Mouse (Mus musculus) spleen, postnatal 14 days (tissue): Measurements from ENCODE around the gene Junb.

Source experiments
- DNase-seq, 2 experiments: peaks; one replicate each; pipeline ENCODE4 v3.0.0; 2021 to 2022; ENCODE audit warnings: low spot score in 2 of 2

Junb gene

DNA sequence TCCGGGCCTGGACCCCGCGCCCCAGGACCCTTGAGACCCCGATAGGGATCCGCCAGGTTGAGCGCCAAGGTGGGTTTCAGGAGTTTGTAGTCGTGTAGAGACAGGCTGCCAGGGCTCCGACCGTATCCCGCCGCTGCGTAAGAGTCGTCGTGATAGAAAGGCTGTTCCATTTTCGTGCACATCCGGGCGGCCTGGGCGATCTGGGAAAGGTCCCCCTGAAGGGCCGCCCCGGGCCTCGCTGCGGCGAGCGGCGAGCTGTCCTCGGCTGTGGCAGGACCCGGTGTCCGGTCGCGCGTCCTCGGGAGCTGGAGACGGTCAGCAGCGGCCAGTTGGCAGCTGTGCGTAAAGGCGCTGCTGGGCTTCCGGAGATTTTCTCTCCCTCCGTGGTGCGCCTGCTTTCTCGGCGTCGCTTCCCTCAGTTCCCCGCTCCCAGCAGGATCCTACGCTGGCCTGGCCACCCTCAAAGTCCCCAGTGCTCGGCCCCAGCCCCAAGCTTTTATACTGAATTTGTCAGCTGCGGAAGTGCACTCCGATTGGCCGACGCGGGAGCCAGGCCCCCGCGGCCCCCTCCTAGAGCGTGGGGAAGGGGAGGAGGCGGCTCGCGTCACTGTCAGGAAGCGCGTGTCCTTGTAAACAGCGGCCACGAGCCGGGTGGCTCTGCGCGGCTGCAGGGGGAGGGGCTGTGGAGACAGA is at the start of gene Junb:
TSS of gene Junb (minus strand) at position 471 of the 693 bp plus-strand sequence.
- DNase-seq: peak; percentile 73 to 80

DNA sequence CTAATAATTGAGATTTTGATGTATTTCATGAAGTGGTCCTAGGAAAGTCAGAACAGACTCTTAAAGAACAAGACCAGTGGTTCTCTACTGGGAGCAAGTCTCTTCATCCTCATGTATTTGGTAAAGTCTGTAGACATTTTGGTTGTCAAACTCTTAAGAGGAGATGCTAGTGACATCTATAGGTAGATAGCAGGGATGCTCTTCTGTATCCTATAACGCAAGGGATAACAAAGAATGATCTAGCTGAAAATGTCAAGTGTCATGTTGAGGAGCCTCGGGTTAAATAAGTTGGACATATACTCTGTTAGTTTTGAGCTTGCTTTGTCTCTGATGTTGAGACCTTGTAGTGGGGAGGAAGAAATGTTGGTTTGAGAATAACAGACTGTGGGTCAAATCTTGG is 49.4 kb upstream of the Junb start:
- DNase-seq: no peak

DNA sequence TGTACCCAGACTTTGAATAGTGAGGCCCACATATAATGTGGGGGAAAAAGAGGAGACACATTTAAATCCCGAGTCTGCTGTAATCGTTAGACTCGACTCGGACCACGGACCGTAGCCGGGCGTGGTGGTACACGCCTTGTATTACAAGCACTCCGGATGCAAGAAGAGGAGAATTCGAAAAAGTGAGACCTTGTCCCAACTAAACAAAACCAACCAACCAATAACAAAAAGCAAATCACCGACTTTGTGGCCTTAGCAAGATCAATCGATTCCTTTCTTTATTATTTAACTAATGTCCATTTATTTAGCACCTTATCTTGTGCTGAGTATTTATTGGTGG is 49.0 kb upstream of the Junb start:
- DNase-seq: no peak

DNA sequence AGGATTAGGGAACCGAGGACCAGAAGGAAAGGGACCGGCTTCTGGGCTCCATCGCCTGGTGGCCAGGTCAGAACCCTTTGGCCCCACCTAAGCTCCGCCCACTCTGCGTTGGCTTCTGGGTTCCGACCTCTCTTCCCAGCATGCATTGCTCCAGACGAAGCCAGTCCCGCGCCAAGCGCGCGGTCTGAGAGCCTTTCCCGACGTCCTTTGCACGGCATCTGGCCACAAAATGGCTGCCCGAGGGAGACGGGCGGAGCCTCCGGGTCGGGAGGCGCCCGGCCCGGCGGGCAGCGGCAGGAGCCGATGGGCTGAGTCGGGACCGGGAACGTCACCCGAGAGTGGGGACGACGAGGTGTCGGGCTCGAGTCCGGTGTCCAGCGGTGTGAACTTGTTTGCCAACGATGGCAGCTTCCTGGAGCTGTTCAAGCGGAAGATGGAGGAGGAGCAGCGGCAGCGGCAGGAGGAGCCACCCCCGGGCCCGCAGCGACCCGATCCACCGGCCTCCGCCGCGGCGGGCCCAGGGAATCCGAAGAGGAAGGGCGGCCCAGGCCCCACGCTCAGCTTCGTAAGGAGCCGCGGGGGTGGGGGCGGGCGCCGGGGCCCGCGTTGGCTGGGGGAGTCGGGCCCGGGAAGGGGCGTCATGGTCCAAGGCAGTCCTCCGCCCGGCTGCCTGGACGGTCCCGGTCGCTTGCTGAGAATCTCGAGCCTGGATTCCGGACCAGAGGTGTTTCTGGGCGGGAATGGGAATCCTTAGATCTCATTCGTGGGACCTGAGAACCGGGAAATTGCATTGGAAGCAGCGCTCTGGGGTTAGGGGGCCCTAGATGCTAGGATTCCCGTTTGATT is 48.4 kb upstream of the Junb start, which contains the start of gene Trir:
TSS of gene Trir (plus strand) at position 154 of the 846 bp plus-strand sequence.
- DNase-seq: peak; percentile 95

DNA sequence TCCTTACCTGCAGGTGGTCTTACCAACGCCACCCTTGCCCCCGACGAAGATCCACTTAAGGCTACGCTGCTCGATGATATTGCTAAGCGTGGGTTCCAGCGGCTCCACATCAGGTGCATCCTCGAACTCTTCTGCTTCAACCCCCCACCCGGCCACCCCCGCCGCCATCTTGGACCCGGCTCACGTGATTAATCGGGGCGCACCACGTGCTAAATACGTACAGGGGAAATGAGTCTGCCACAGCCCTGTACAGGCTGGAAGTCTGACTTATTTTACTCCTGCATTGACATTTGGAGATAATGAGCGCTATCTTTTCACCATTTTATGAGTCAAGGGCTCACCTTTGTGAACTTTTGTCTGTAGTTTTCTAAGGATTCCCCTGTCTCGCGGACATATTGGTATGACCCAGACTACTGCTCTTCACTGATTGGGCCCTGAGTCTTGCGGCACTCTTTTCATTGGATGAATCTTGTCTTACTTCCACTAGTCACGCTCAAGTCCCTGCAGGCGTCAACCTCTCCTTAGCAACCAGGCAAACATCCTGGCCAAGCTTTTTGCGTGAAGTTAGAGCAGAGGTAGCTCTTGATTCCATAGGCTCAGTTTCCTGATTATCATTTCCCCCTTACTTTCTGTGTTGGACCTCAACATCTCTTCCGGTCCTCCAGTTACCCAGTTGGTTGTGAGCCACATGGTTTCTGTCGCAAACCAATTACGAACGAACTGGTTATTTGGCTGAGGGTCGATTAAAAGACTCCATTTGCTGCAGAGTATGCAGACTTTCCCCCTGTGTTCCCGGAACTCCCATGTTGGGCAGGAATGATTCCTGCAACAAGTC is 46.8 kb upstream of the Junb start, which contains the start of gene Asna1:
TSS of gene Asna1 (minus strand) at position 184 of the 835 bp plus-strand sequence.
- DNase-seq: peak; percentile 58 to 70

DNA sequence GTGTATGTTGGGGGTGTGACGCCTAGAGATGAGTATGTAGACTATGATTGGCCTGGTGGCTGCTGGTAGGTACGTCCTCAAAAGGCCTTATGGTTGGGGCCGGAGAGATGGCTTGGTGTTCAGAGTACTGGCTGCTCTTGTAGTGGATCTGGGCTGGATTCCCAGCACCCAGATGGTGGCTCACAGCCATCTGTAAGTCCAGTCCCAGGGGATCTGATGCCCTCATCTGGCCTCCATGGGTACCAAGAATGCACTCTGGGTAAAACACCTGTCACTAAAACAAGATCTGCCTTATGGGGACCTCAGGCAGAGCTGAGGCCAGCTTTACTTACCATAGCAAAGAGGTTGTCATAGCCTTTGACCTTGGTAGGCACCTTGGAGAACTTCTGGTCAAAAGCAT is 45.3 kb upstream of the Junb start:
- no peak for DNase-seq

DNA sequence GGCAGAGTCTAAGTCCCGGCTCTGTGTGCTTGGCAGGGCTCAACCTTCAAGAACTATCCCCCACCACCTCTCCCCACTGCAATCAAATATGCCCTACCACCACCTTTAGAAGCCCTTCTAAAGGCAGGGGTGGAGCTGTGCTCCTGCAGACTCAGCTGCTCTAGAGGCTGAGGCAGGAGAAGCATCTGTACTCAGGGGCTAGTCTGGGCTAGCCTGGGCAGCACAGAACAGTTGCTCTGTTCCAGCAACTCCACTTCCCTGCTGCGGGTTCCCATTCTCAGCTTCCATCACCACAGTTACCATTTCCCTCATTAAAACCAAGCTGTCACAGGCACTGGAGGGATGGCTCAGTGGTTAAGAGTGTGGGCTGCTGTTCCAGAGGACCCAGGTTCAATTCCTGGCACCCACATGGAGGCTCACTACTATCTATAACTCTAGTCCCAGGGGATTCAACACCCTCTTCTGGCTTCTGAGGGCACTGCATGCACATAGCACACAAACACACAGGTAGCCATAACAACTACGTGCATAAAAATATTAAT is 43.1 kb upstream of the Junb start:
- DNase-seq: no peak

DNA sequence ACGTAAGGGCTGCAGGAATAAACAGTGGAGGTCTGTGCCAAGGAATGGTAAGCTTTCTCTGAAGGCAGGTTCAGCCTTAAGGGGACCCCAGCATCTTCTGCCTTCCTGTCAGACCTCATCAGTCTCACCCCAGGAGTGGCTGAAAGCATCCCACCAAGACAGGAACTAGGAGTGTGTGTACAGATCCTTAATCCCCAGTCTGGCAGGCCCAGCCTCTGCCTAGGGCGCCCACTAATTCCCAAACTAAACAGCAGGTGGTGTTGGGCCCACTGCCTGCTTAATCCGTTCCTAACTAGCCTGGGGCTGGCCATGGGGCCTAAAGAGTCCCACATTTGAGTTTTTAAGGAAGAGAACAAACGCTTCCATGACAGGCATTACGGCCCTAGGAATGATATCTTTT is 38.7 kb upstream of the Junb start:
- no peak for DNase-seq

DNA sequence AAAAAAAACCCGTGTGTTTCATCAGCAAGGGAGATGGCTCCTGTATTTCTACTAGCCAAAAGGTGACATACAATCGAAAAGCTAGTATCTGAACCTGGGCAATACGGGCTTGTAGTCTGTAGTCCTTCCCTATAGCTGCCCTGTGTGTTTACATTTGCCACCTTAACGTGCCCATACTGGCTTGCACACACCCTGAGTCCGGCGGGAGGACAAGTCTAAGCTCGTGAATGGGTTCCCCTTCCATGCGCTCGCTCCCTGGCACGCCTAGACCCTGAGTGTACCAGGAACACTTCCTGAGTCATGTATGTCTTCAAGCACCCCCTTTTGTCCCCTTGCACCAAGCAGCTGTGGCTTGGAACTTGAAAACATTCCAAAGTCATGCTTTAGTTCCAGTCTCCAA is 38.2 kb upstream of the Junb start:
- DNase-seq: no peak

DNA sequence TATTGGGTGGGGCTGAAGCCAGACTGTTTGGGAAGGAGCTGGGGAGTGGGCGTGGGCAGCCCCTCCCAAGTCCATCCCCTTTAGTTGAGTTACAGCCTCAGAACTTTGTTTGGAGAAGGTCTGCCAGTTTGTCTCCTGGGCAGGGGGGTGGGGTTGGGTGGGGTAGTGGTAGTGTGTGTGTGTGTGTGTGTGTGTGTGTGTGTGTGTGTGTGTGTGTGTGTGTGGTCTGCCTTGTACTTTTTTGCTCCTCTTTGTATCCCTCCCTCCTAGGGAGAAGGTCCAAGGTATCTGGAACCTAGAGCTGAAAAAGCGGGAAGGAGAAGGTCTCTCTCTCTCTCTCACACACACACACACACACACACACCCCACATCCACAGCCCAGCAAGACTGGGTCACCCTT is 35.9 kb upstream of the Junb start, which contains the start of gene Best2:
TSS of gene Best2 (minus strand) at position 101 of the 400 bp plus-strand sequence.
- no peak for DNase-seq

DNA sequence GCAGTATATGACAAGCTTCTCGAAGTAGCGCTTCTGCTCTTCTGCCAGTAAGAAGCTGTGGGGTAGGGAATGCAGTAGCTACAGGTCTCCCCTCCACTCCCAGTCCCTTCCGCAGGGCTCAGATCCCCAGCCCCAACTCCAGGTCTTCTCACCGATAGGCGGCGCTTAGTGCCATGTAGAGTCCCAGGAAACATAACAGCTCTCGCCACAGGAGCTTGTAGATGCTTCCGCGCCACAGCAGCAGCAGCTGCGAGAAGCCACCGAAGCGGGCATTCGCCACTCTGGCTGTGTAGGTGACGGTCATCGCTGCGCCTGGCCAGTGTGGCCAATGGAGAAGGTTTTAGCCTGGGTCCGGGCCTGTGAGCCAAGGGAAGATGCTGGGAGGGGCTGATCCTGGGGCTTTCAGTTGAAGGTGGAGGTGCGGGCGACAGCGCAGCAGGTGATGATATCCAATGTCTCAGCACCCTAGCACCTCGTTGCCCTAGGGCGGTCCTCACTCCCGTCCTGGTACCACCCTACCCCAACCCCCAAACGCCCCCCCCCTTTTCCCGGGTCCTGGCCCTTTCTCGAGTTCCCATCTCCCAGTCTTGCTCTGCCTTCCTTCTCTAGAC is 34.8 kb upstream of the Junb start:
- peak; percentile 36 to 59 for DNase-seq

DNA sequence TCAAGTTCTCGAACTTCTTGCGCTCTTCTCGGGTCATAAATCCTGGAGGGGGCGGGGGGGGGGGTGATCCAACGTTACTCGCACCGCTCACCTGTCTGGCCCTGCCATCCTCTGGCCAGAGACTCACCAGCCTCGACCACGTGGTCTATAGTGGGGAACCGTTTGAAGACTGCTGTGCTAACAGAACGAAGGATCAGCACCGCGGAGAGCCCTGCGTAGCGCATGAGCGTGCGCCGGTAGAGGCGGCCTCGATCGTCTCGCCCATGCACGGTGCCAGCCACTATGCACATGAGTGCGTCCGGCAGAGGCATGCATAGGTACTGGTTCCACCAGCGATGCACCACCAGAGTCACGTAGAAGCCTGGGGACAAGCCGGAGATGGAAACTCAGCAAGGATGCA is 32.7 kb upstream of the Junb start:
- no peak for DNase-seq

DNA sequence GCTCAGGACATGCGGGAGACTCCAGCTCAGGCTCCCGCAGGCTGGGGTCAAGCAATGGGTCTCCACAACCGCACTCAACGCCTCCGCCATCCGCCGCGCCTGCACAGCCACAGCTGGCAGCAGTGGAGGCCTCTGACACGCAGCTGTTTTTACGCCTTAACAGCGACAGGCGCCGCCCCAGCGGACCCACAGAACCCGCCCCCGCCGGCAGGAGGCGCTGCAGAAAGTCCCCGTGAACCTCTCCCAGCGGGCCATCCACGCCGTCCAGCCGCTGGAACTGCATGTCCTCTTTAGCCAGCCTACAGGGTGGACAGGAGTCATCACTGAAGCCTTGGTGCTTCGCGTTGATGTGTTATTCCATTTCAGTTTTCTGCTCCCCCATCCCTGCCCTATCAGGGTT is 29.2 kb upstream of the Junb start:
- peak in 1 of 2 experiments; percentile 60 for DNase-seq

DNA sequence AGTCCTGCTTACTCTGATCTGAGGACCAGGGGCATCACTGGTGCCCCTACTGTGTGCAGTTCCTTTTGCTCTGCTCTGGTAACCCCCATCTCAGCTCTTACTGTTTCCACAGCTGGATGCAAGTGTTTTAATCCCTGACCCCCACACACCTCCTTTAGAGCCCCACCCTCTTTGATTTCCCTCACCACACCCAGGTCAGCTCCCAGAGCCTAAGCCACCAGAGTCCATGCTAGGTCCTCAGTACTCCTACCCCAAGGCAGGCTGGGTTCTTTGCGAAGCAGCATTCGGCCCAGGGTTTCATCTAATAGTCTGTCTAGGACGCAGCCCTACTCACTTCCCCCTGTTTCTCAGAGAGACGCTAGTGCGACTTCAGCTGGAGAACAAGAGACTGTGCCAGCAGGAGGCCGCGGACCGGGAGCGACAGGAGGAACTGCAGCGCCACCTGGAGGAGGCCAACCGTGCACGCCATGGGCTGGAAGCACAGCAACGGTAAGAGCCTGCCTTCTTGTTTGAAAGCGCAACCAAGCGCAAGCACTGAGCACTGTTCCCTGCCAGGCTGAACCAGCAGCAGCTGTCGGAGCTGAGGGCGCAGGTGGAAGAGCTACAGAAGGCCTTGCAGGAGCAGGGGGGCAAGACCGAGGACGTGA is 19.3 kb upstream of the Junb start:
- peak; percentile 83 to 92 for DNase-seq

DNA sequence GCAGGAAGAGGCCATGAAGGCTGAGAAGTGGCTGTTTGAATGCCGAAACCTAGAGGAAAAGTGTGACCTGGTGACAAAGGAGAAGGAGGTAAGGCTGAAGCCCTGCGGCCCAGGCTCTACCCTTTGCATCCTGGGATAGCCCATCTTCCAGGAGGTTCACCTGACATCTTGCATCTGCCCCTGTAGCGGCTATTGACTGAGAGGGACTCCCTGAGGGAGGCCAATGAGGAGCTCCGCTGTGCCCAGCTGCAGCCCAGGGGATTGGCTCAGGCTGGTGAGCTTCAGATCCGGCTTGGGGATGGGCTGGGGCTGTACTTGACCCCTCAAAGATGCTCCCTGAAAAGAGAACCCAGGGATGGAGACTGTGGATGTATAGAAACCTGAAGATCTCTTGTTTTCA is 18.5 kb upstream of the Junb start:
- no peak for DNase-seq

DNA sequence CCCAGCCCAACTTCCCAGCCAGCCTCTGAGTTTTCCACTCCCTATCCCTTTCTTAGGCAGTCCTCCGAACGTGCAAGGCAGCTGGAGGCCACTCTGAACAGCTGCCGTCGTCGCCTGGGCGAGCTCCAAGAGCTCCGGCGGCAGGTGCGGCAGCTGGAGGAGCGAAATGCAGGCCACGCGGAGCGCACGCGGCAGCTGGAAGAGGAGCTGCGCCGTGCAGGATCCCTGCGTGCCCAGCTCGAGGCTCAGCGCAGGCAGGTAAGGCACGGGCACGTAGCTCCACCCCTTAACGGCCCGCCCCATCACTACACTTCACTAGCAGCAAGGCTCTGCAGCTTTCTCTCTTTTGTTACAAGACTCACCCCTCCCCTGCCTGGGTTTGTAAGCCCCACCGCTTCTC is 17.2 kb upstream of the Junb start:
- DNase-seq: no peak

DNA sequence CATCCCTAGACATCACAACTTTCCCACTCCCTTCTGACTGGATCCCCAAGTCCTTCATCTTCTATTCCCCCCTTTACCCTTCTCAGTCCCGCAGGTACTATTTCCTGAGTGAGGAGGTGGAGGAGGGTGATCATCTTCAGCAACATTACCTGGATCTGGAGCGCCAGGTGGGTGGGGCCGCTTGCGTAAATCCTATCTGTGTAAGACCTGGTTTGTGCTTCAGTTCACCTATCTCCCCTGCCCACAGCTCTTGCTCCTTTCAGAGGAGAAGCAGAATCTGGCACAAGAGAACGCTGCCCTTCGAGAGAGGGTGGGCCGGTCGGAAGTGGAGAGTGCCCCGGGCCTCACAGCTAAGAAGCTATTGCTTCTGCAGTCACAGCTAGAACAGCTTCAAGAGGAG is 15.9 kb upstream of the Junb start:
- no peak for DNase-seq

DNA sequence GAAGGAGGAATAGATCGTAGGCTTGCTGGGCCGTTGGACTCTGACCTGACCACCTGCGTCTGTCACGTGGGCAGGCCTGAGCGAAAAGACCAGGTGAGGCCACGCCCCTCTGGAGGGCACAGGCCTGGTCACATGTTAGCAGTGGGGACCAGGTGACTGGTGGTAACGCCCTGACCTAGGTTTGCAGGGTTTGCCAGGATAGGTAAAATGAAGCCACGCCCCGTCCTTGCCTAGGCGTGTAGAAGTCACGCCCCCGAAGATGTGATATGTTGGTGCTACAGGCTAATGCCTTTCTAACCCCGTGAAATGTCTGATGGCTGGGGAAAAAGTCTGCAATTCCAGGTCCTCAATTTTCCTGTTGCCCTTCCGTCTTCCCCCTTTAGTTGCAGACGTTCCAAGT is 12.3 kb upstream of the Junb start:
- no peak for DNase-seq

DNA sequence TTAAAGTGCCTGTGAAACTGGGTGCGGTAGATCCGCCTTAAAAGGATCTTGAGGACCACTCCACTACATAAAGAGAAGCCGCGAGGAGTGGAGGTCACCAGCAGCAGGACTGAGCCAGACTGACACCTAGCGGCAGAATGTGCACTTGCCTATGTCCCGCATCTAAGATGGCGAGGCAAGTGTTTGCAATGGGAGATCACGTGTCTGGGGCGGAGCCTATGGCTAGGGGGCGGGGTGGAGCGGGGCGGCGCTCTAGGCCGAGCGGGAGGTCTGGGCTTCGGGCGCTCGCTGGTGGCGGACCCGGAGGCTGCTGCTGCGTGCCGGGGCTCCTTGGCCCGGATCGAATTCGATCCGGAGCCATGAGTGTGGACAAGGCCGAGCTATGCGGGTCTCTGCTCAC is 11.8 kb upstream of the Junb start, which contains the start of gene Hook2:
TSS of gene Hook2 (plus strand) at position 255 of the 400 bp plus-strand sequence.
- DNase-seq: peak; percentile 95 to 96

DNA sequence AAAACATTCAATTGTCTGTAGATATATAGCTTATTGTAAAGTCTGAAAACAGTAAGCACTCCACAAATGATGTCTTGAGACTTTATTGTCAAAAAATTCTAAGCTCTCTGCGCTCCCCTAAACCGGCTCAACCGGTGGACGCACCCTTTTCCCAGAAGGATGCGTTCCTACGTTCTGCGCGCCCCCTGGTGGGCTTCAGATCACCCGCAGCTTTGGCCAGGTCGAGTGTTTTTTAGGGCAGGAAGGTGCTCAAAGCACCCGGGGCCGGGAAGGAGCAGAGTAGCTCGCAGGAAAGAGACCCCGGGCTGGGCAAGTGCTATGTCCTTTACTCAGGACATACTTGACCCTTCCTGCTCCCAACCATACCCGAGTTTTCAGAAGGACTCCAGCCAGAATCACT is 11.3 kb upstream of the Junb start:
- DNase-seq: peak; percentile 89 to 93

DNA sequence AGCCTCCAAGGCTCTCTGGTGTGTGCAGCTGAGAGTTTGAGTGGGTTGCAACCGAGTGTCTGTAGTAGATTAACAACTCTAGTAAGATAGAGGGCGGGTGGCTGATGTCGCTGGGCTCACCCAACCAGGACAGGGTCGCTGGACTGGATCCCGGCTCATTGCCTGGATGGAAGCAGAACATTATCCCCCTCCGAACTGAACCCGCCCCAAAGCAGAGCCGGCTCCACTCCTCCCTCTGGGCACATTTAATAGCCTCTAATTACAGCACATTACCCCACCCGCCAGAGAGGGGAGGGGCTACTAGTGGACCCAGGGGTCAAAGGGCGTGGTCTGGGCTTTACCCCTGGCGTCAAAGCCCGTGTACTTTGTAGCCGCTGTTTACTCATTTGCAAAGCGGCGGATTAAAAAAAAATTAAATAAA is 10.8 kb upstream of the Junb start:
- no peak for DNase-seq
